Mouse (Mus musculus): Measurements from ENCODE around the gene Bag5. TPM values are rescaled to one million over a fixed set of nuclear protein-coding genes. Genes with fewer than 3 reads are reported as not detected.

Bag5 gene
- polyA plus RNA-seq, 1 experiment from 2014 or later: 51.4 TPM

DNA sequence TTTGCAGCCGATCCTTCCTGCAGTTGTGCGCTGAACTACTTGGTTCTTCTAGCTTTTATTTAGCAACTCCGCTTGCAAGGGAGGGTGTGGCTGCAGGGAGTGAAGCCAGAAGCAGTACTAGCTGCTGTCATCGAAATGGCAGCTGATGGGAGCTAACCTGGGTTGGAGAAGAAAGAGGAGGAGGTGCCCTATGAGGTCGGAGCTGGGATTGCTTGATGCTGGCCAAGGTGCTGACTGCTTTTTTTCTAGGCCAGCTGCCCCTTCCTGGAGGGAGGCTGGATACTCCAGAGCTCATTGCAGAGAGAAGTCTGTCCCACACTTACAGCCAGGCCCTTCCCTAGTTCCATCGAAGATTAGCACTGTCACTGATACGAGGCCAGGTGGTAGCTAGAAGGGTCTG, 34.1 kb downstream of the Bag5 start:
- peaks cover 26% of the 10 kb centered on the region for H3K4me1 ChIP-seq
- H3K27ac ChIP-seq: no peak overlapping the region
- ATAC-seq (replicated peaks; ENCODE audit: low FRiP score): no peak
- H3K9ac ChIP-seq: peak overlapping the region; percentile 75
- H3K27me3 ChIP-seq: peaks cover 18% of the 10 kb centered on the region
- H3K4me3 ChIP-seq (replicated peaks): peak overlapping the region; percentile 67
- H3K9me3 ChIP-seq (replicated peaks): no peaks in the 10 kb centered on the region
- H3K36me3 ChIP-seq: peaks cover 35% of the 10 kb centered on the region
- 54% methylated on average over 7 of the region's 7 CpGs for WGBS
- peak overlapping the region; percentile 87 for H3K4me2 ChIP-seq

DNA sequence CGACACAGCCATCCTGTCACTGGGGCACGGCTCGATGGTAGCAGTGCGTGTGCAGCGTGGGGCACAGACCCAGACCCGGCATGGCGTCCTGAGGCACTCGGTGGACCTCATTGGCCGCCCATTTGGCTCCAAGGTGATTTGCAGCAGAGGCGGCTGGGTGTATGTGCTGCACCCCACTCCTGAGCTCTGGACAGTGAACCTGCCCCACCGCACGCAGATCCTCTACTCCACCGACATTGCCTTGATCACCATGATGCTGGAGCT, 34.5 kb downstream of the Bag5 start:
- H3K4me1 ChIP-seq: peaks cover 26% of the 10 kb centered on the region
- ATAC-seq (replicated peaks; ENCODE audit: low FRiP score): no peak
- WGBS: 8% methylated on average over 13 of the region's 13 CpGs
- H3K27ac ChIP-seq: no peak overlapping the region
- H3K4me2 ChIP-seq: peak overlapping the region; percentile 87
- peaks cover 31% of the 10 kb centered on the region for H3K36me3 ChIP-seq
- H3K4me3 ChIP-seq (replicated peaks): peak overlapping the region; percentile 67
- no peaks in the 10 kb centered on the region for H3K9me3 ChIP-seq (replicated peaks)
- peaks cover 22% of the 10 kb centered on the region for H3K27me3 ChIP-seq
- peak overlapping the region; percentile 75 for H3K9ac ChIP-seq

DNA sequence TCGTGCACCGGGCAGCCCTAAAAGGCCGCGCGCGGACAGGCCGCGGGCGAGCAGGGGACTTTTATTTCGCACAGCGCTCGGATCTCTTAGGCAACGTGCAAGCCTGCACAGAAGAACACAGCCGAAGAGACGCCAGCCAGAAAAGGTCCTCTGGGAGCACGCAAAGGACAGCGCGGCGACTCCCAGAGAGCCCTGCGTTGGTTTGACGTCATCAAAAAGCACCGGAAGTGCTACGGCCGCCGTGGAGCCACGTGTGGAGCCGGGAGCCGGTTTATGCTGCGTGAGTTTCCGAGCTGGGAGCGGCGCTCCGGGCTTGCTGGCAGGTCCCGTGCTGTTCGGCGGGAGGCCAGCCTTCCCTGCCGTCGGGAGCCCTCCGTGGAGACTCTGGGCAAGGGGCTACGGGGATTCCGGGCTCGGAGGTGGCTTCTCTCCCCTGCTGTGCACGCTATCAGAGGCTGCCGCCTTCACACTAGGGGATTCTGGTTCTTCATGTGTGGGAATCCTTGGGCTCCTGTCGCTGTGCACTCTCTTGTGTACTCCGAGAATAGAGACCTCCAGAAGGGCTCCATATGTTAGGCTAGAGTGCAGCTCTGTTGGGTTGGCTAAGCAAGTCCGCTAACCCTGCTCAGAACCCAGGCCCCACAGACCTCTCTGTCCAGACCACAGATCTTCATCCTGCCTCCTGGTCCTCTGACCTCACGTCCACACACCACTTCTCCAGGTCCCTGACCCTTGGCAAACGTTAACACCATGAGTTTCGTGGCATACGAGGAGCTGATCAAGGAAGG, 35.0 kb downstream of the Bag5 start, which contains the start of gene Trmt61a:
Gene Trmt61a (plus strand): TSS at position 224 of the 788 bp plus-strand sequence.
- Histone ChIP-seq H3K9me3 (replicated peaks) (no peaks in the 10 kb centered on the region), H3K36me3 (peaks cover 30% of the 10 kb centered on the region), H3K4me3 (replicated peaks) (peak within 1 kb of the TSS; percentile 67), H3K27ac (peak within 1 kb of the TSS; percentile 98), H3K27me3 (peaks cover 27% of the 10 kb centered on the region), H3K4me2 (peak within 1 kb of the TSS; percentile 87), H3K4me1 (peaks cover 26% of the 10 kb centered on the region), H3K9ac (peak within 1 kb of the TSS; percentile 75)
- peak; percentile 88 for ATAC-seq (replicated peaks; ENCODE audit: low FRiP score)
- WGBS: under 1% methylated on average over 51 of the region's 51 CpGs

DNA sequence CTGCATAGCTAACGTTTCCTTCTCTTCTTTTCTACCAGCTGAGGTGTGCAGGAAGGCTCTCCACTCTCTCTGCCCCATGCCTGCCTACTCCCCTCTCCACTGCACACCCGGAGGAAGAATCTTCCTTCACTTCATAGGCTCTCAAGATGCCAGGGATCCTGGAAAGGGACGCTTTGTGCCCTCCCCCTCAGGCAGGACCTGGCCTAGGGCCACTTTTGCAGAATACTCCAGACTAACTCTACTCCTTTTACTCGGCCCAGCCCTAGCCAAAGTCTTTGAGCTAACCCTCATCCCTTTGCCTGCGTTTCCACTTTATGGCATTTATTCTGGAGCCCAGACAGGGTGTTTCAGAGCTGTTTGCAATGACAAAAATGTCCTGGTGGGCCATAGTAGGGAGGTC, 35.6 kb downstream of the Bag5 start:
- peak overlapping the region; percentile 67 for H3K4me3 ChIP-seq (replicated peaks)
- H3K36me3 ChIP-seq: peaks cover 24% of the 10 kb centered on the region
- ATAC-seq (replicated peaks; ENCODE audit: low FRiP score): peak; percentile 47
- H3K27me3 ChIP-seq: peaks cover 34% of the 10 kb centered on the region
- H3K4me1 ChIP-seq: peaks cover 31% of the 10 kb centered on the region
- H3K4me2 ChIP-seq: peak overlapping the region; percentile 87
- peak overlapping the region; percentile 98 for H3K27ac ChIP-seq
- H3K9me3 ChIP-seq (replicated peaks): no peaks in the 10 kb centered on the region
- H3K9ac ChIP-seq: peak overlapping the region; percentile 75
- 10% methylated on average over 5 of the region's 5 CpGs for WGBS

DNA sequence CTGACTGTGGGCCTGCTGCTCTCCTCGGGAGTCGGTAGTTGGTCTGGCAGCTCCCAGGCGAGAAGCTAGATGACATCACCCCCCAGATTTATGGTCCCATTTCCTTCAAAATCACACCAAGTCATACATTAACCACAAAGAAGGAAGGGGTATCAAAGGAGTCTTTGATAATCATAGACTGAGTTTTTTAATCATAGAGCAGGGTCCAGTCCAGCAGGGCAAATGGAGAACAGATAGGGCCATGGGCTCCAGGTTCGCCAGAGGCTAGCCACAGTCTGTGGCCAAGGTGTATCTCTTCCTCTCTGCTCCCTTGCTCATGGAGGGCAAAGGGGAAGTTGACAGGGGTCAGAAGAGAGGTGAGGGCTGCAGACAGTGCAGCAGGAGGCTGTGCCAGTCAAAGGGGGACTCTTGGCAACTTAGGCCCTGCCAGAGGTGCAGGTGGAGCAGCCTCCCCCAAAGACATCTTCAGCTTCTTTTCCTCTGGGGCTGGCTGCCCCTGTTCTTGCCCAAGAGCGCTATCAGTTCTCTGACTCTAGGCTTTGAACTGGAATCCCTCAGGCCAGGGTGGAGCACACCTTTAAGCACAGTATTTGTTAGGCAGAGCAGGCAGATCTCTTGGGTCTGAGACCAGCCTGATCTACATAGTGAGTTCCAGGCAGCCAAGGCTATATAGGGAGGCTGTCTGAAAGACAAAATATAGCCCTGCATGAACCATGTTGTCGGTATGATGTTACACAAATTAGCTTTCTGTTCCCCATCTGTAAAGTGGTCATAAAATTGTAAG, 37.1 kb downstream of the Bag5 start:
- no peak overlapping the region for H3K27ac ChIP-seq
- peaks cover 48% of the 10 kb centered on the region for H3K27me3 ChIP-seq
- no peak overlapping the region for H3K9ac ChIP-seq
- WGBS: 71% methylated on average over 6 of the region's 6 CpGs
- no peak for ATAC-seq (replicated peaks; ENCODE audit: low FRiP score)
- peaks cover 10% of the 10 kb centered on the region for H3K36me3 ChIP-seq
- H3K9me3 ChIP-seq (replicated peaks): no peaks in the 10 kb centered on the region
- H3K4me2 ChIP-seq: no peak overlapping the region
- no peak overlapping the region for H3K4me3 ChIP-seq (replicated peaks)
- H3K4me1 ChIP-seq: peaks cover 46% of the 10 kb centered on the region

DNA sequence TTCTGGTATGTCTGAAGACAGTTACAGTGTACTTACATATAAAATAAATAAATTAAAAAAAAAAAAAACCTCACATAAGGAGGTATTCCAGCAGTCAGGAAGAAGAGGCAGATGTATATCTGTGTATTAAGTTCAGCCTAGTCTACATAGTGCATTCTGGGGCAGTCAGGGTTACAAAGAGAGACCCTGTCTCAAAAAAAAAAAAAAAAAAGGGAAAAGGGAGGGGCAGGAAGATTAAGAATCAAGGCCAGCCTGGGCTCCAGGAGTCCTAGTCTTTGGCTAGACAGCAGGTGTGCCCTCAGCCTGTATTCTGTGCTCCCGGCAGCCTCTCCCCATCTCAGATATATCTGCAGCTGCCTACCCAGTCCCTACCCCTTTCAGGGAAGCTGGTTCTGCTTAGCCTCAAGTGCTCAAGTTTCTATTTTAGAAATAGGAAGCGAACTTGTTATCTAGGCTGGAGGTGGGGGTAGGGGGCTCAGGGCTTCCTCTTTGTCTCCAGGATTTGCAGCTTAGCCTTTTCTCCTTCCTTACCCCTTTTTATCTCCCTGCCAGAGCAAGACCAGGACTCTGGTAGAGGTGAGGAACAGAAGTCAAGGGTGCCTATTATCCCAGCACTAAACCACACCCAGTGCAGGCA, 38.1 kb downstream of the Bag5 start:
- Histone ChIP-seq H3K36me3 (no peaks in the 10 kb centered on the region), H3K9me3 (replicated peaks) (no peaks in the 10 kb centered on the region), H3K4me1 (peaks cover 56% of the 10 kb centered on the region), H3K4me2 (no peak overlapping the region), H3K27me3 (peaks cover 58% of the 10 kb centered on the region), H3K4me3 (replicated peaks) (no peak overlapping the region), H3K27ac (no peak overlapping the region), H3K9ac (no peak overlapping the region)
- 58% methylated on average over 2 of the region's 2 CpGs for WGBS
- ATAC-seq (replicated peaks; ENCODE audit: low FRiP score): no peak

DNA sequence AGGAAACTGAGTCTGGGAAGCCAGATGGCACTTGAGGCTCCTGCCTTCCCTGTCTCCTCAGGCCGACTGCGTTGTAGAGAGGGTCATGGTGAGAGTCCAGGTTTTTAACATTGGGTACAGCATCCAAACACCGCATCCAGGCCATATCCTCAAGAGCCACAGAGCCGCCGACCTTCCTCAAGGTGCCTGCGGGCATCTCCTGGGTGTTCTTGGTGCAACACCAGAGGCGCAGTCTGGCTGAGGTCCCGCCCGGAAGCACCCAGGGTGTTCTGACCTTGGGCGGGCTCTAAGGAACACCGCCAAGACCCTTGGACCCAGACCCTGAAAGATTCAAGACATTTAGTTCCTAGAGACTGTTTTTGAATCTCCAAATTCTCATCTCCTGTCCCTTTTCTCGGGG, 40.5 kb downstream of the Bag5 start:
- H3K27ac ChIP-seq: no peak overlapping the region
- peaks cover 57% of the 10 kb centered on the region for H3K4me1 ChIP-seq
- peak overlapping the region; percentile 63 for H3K4me3 ChIP-seq (replicated peaks)
- 11% methylated on average over 12 of the region's 12 CpGs for WGBS
- H3K9me3 ChIP-seq (replicated peaks): no peaks in the 10 kb centered on the region
- no peaks in the 10 kb centered on the region for H3K36me3 ChIP-seq
- peaks cover 62% of the 10 kb centered on the region for H3K27me3 ChIP-seq
- H3K9ac ChIP-seq: peak overlapping the region; percentile 60; the same call in 1 of the 2 replicates
- H3K4me2 ChIP-seq: peak overlapping the region; percentile 97
- ATAC-seq (replicated peaks; ENCODE audit: low FRiP score): no peak

DNA sequence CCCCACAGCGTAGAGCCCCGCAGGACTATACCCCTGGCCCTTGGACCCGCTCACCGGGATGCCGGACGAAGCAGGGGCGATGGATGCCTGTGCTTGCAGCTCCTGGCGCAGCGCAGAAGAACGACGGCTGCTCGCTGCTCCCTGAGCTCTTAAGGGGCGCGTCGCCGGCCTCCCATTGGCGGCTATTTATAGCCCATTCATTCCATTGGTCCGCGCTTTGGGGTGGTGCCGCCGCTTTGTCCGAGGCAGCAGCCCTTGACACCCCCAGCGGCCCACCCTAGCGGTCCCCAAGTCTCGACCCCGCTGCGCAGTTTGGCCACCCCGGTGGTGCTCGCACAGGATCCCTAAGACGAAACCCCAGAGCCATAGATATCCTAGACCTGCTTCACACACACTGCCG, 40.9 kb downstream of the Bag5 start, which contains the start of gene Ckb:
Gene Ckb (minus strand): TSS at position 163 of the 400 bp plus-strand sequence.
- no peaks in the 10 kb centered on the region for H3K36me3 ChIP-seq
- peak within 1 kb of the TSS; percentile 63 for H3K4me3 ChIP-seq (replicated peaks)
- peak; percentile 35 for ATAC-seq (replicated peaks; ENCODE audit: low FRiP score)
- no peak within 1 kb of the TSS for H3K27ac ChIP-seq
- peak within 1 kb of the TSS; percentile 60 for H3K9ac ChIP-seq
- H3K9me3 ChIP-seq (replicated peaks): no peaks in the 10 kb centered on the region
- WGBS: under 1% methylated on average over 31 of the region's 31 CpGs
- peaks cover 53% of the 10 kb centered on the region for H3K4me1 ChIP-seq
- peaks cover 62% of the 10 kb centered on the region for H3K27me3 ChIP-seq
- H3K4me2 ChIP-seq: peak within 1 kb of the TSS; percentile 97

DNA sequence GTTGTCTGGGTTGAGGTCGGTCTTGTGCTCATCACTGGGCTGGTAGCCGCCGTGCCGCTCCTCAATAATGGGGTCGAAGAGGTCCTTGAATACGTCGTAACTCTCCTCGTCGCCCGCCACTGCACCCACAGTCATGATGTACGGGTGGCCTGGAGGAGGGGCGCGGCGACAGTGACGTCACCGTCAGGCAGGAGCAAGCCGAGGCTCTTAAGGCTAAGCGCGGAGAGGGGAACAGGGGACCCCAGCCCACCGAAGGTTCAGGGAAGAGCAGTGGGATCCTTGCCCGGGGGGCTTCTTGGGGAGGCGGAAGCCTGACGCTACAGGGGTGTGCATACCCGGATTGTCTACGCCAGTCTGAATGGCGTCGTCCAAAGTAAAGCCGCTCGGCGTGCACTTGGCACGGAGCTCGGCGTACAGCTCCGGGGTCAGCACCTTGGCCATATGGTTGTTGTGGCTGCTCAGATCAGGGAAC, 41.6 kb downstream of the Bag5 start:
- 0 out of 2 replicates have a peak, but pooled peaks have one; percentile 14 for ATAC-seq (replicated peaks; ENCODE audit: low FRiP score)
- Histone ChIP-seq H3K27ac (no peak overlapping the region), H3K9me3 (replicated peaks) (no peaks in the 10 kb centered on the region), H3K27me3 (peaks cover 62% of the 10 kb centered on the region), H3K4me1 (peaks cover 49% of the 10 kb centered on the region), H3K4me3 (replicated peaks) (peak overlapping the region; percentile 63), H3K9ac (peak overlapping the region; percentile 60), H3K36me3 (no peaks in the 10 kb centered on the region), H3K4me2 (peak overlapping the region; percentile 97)
- under 1% methylated on average over 34 of the region's 34 CpGs for WGBS

DNA sequence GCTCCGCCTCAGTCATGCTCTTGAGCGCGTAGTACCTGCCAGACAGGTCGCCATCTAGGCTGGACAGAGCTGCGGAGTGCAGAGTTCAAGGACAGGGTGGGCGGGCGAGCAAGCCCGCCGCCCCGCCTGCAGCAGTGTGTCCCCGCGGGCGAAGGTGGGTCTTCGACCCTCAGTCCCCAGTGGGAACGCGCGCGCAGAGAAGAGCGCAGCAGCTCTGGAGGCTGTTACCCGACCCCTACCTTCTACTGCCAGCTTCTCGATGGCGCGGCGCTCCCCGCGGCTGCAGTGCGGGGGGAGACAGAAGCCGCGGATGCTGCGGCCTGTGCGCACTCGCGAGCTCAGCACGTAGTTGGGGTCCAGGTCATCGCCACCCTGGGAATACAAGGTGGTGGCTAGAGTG, 42.1 kb downstream of the Bag5 start:
- no peaks in the 10 kb centered on the region for H3K9me3 ChIP-seq (replicated peaks)
- H3K4me3 ChIP-seq (replicated peaks): peak overlapping the region; percentile 63
- peak overlapping the region; percentile 60; the same call in 1 of the 2 replicates for H3K9ac ChIP-seq
- H3K4me2 ChIP-seq: peak overlapping the region; percentile 97
- 1% methylated on average over 35 of the region's 35 CpGs for WGBS
- peaks cover 62% of the 10 kb centered on the region for H3K27me3 ChIP-seq
- no peaks in the 10 kb centered on the region for H3K36me3 ChIP-seq
- H3K4me1 ChIP-seq: peaks cover 49% of the 10 kb centered on the region
- no peak for ATAC-seq (replicated peaks; ENCODE audit: low FRiP score)
- no peak overlapping the region for H3K27ac ChIP-seq

DNA sequence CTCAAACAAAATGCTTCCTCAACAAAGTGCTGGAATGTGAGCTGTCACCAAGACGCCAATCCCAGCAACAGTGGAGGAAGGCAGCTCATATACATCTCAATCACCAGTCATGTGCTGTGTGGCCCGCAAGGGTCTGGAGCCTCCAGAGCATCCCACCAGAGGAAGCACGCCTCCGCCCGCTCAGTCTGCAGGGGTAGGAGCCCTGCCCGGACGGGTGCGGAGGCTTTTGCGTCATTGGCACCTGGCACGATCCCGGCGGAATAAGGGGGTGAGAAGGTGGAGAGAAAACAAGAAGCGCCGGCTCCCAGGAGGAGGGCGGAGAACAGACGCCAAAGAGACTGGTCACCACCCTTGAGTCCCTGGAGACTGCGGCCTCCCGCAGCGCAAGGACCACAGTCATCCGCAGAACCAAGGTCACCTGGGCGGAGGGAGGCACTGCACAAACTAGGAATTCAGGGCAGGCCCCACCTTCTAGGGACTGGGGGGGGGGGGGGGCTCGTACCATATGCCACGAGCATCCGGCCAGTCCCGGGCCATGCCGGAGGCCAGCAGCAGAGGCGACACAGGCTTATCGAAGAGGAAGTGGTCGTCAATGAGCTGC, 42.6 kb downstream of the Bag5 start:
- H3K9ac ChIP-seq: no peak overlapping the region
- 0 out of 2 replicates have a peak, but pooled peaks have one; percentile 1 for ATAC-seq (replicated peaks; ENCODE audit: low FRiP score)
- H3K9me3 ChIP-seq (replicated peaks): no peaks in the 10 kb centered on the region
- peak overlapping the region; percentile 97 for H3K4me2 ChIP-seq
- H3K4me3 ChIP-seq (replicated peaks): peak overlapping the region; percentile 63
- no peaks in the 10 kb centered on the region for H3K36me3 ChIP-seq
- H3K27me3 ChIP-seq: peaks cover 57% of the 10 kb centered on the region
- peaks cover 46% of the 10 kb centered on the region for H3K4me1 ChIP-seq
- H3K27ac ChIP-seq: no peak overlapping the region
- WGBS: 15% methylated on average over 29 of the region's 29 CpGs

Data from kidney, embryonic 15.5 days (tissue).